Mouse (Mus musculus) mouse trophoblast stem cell (cell line): ENCODE results near the gene Col4a2.

Experiments used
- in situ Hi-C, 2 experiments: fragments of 300-500 bp; cut with MseI, MboI; formaldehyde crosslinking; loops; 2 replicates in 1 of 2; 3 replicates in 1 of 2; pipeline ENCODE4 v1.15.1; 2025

The Col4a2 gene

DNA sequence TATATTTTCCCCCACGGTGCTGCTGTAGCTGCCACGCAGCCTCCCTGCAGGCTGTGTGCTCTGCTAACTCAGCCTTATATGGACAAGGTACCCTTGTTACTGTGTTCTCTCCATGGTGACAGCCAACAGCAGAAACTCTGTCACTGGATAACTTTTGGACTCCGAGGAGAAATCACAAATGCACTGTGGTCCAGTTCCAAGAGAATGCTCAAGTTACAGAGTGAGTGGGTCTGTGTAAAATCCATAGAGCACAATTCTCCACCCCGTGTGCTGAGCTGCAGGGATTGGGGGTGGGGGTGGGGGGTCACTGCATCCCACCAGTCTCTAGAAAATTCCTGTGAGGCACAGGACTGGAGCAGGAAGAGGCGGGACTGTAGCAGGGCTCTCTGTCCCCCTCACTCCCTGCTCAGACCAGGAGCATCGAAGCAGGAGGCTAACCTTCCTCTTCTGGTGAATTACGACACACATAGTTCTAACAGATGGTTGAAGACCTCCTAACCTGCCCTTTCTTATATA, 45.4 kb downstream of the Col4a2 start:
- in situ Hi-C loops: no loop called here

DNA sequence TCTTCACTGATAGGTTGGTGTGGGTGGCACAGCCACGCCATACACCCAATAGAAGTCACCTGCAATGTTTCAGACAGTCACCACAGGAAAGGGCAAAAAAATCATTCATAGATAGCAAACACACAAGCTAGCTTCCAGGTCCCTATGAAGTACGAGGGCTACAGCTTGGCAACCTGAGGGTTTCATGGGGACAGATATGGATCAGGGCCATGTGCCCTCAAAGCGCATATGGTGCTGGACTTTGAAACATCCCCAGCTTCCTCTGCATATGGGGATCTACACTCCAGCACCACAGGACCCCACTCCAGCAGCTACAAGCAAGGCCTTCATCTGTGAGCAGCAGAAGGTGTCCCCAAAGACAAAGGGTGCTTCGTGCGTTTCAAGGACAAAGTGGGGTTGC, 47.2 kb downstream of the Col4a2 start:
- in situ Hi-C loops: no loop called here

GRCm38 (mm10) chr8:11361546-11362277, 49.1 kb downstream of the Col4a2 start:
- in situ Hi-C loops: no loop called here

DNA sequence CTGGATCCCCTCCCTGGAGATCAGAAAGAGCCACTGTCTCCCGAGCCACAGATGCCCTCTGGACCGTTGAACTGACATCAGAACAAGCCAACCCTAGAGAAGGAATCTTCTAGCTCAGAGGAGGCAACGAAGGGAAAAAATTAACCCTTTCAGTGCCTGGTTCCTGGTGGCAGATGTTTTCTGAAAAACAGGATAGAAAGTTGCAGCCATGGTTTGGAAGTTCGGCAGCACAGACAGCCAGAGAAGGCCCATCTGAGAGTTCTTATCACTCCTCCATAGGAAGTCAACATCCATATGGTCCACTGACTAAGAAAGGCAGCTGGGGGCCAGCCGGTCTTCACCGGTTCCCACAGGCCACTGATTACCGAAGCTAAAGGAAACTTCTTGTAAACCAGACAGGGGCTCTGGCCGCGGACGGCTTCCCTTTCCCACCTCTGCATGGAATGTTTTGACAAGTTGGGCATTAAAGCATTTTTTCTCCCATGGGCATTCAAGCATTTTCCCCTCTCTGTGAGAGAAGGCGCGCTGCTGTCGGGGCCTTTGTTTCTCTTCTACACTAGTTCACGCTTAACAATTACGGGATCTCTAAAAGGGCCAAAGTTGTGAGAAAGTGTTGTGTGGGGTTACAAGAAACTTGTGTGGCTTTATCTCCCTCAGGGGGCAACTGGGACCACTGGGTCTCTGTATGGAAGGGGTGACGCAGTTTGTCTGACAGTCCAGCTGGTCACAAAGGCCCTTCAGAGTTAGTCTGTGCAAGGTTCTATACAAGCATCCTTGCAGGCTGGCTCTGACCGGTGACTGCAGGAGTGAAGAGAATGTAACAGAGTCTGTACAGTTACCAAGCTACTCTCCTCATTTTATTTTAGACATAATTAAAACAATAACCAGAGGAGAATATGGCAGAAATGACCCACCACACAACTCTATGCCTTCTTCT, 49.9 kb downstream of the Col4a2 start:
- in situ Hi-C loops: no loop called here

- in situ Hi-C loops: no loop called here
These were observed 50.9 kb downstream of the Col4a2 start for GRCm38 (mm10) chr8:11363340-11364126.

GRCm38 (mm10) chr8:11366251-11366650, 53.6 kb downstream of the Col4a2 start:
- in situ Hi-C loops: no loop called here

- in situ Hi-C loops: no loop called here
These were observed 54.1 kb downstream of the Col4a2 start for GRCm38 (mm10) chr8:11366741-11367140.

GRCm38 (mm10) chr8:11367670-11368069, 55.1 kb downstream of the Col4a2 start:
- in situ Hi-C loops: no loop called here

DNA sequence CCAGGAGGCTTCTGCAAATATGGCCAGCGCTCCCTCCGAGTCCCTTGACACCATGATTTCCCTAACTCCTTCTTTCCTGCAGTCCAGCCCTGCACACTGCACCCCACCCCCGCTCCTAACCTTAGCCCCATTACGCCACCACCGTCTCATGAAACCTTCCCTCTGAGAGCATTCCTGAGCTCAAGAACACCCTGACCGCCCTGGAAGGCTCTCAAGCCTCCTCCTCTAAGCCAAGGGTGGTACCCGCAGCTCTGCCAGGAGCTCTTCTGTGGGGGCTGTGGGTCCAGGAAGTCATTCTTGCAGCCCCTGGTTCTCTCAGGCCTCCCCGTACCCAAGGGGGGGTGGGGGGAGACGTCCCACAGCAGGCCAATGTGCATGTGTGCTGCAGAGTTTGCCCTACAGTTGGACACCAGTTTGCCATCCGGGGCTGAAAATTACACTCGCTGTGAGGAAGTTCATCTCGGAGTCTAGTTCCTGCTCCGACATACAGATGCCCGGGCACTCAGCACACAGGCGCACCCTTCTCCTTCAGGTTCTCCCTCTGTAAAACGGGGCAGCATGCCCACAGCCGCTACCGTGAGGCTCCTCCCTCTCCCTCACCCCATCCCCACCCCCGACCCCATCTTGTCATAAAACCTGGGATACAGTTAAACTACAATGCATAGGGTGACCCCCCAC, 57.1 kb downstream of the Col4a2 start:
- in situ Hi-C loops: no loop called here

DNA sequence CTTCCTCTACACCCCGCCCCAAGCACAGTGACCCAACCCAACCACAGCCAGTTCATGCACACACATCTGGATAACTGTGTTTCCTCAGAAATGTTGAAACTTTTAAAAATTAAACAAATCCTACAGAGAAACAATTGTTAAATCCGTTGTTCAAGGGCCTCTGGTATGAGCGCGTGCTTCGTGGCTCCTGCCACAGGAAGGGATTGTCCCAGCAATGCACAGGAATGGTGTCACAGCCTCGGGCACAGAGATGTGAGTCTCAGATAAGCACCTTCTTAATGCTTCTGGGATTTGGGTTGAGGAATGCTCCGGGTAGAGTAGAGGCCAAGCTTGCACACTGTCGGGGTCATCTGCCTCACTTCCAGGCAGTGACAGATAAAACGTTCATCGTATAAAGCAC, 58.7 kb downstream of the Col4a2 start:
- in situ Hi-C loops: no loop called here

DNA sequence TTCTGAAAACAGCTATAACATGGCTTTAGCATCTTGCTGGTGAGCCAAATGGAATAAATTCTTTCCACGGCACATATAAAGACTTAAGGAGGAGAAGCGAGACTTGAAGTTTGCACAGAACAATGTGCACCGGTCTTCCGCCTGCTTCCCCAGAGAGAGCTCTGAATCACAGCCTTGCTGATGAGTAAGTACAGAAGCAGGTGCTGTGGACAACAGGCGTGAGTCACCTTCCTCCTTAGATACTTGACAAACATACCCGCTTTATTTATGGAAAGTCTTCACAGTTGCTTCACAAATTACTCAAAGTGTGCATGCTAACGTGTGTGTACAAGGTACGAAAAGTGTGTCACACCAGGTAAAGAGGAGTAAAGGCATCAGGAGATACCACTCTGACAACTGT, 59.5 kb downstream of the Col4a2 start:
- in situ Hi-C loops: no loop called here

DNA sequence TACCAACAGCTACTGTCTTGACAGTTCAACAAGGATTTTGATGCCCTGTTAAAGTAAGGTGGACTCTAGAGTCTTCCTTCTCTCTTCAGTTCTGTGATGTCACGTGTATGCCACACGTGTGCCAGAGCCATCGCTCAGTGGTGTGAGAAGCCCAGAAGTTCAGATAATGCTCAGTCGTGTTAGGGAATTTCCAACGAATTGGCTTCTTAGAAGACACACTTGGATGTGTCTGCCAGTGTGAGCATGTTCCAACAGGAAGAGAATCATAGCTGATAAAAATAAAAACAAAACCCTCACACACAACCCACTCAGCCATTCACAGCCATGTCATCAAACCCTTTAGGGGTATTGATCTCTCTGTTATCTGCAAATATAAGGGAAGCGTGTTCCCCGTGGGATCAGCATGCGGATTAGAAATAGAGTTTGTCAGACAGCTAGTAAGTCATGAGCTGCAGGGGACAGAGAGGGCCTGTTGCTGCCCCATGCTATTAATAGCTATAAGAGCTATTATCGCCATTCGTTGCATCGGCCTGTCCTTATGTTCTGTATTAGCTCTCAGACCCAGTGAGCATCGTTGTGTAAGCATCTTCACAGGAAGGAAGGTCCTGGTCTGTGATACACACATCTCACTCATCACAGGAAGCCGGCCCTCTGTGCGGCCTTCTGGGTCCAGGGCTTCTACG, 61.2 kb downstream of the Col4a2 start:
- in situ Hi-C loops: no loop called here

DNA sequence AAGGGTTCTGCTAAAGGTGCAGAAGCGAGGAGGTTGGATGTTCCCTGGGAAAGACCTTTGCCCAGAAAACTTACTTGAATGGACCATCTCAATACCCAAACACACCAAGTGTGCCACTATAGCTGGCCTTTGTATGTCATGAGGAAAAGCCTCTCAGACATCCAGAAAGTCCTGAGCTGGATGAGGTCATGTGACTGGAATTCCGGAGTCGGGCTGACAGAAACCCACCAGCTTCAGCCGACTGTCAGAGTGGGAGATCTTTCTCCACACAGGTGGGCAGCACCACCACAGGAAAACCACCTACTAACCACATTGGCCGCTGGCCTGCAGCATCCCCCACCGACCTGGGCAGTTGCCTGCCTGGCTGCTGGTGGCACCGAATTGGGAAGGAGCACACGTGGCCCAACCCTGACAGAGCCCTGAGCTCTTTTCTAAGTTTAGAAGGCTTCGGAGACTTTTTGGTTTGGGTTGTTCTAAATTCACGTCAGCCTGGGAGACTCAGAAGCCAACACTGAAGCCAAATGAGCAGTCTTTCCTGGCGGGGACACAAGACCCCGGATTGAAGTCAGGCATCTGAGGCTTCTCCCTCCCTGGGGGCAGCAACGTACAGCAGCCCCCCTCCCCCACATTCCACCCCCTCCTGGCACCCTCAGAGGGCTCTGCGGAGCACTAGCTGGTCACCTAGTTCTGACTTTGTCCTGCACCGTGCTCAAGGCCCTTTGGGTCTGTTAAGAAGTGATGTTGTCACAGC, 61.9 kb downstream of the Col4a2 start:
- in situ Hi-C loops: no loop called here

GRCm38 (mm10) chr8:11375749-11376438, 63.3 kb downstream of the Col4a2 start:
- in situ Hi-C loops: no loop called here

- in situ Hi-C loops: no loop called here
These were observed 65.0 kb downstream of the Col4a2 start for GRCm38 (mm10) chr8:11377391-11378210.

- in situ Hi-C loops: no loop called here
These were observed 67.0 kb downstream of the Col4a2 start for GRCm38 (mm10) chr8:11379590-11379989.

- in situ Hi-C loops: no loop called here
These were observed 68.9 kb downstream of the Col4a2 start for GRCm38 (mm10) chr8:11381544-11381943.

DNA sequence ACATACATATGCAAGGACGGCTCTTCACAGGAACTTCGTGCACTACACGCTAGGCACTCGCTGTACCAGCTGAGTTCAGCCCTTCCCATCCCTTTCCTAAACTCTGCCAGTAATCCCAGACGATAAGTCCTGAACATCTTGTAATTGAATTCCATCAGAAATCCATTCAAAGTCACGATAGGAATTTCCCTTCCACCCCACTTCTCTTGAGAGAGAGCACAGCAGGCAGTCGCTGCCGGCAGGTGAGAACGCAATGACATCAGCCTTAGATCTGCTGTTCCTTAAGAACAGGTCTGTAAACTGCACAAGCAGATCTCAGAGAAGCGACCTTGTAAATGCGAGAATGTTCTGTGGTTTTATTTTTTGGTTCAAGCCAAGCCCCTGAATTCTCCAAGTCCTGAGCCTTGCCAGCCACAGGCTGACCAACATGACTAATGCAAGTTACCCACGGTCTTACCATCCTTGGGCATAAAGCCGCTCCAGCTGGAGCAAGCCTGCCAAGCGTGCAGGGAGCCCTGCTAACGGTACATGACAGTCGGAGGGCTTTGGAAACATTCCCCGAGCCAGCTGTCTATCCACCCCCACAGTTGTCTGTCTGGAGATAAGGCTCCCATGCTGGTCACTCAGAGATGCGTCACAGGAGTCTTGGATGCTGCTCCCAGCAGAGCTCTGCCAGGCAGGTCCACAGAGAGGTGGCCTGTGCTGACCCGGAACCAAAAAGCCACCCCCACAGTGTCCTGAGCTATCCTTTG, 69.6 kb downstream of the Col4a2 start:
- in situ Hi-C loops: no loop called here
